Mouse (Mus musculus) left cerebral cortex, postnatal 36 days (tissue): ENCODE data around the gene Fgfr2. TPM values are rescaled to one million over a fixed set of nuclear protein-coding genes. Genes with fewer than 3 reads are reported as not detected.

Experiments used
- DNase-seq, 2 experiments: peaks; one replicate each; pipeline ENCODE4 v3.0.0; 2021 to 2022; ENCODE audit warnings: low spot score in 2 of 2, mixed read lengths in 1 of 2
- intact Hi-C: fragments of 180-260 bp; cut with DNase I; formaldehyde crosslinking; loops from one replicate; pipeline ENCODE4 v1.15.1; 2025
- total RNA-seq, 2 experiments: library from RNA; stranded (reverse); gene quantifications; 2 replicates each; pipeline ENCODE4 v1.2.3; 2021

Gene Fgfr2
- total RNA-seq, 2 experiments from 2014 or later = 41.6 to 46.6 TPM

- no peak for DNase-seq
- intact Hi-C loops = no loop called here
These were observed 2322.5 kb downstream of the Fgfr2 start for GRCm38 (mm10) chr7:130800681-130801080.

- intact Hi-C loops = no loop called here
- no peak for DNase-seq
These were observed 2323.7 kb downstream of the Fgfr2 start for GRCm38 (mm10) chr7:130799418-130799817.

GRCm38 (mm10) chr7:130797524-130797923 is 2325.6 kb downstream of the Fgfr2 start:
- intact Hi-C loops = no loop called here
- no peak for DNase-seq

GRCm38 (mm10) chr7:130796786-130797185 is 2326.4 kb downstream of the Fgfr2 start:
- intact Hi-C loops = no loop called here
- no peak for DNase-seq

GRCm38 (mm10) chr7:130793671-130794070 is 2329.5 kb downstream of the Fgfr2 start:
- intact Hi-C loops = no loop called here
- no peak for DNase-seq

GRCm38 (mm10) chr7:130789456-130789855 is 2333.7 kb downstream of the Fgfr2 start:
- intact Hi-C loops = no loop called here

GRCm38 (mm10) chr7:130788950-130789349 is 2334.2 kb downstream of the Fgfr2 start:
- DNase-seq = no peak
- intact Hi-C loops = no loop called here

More at GRCm38 (mm10) chr7:130789456-130789855, 2333.7 kb downstream of the Fgfr2 start:
- no peak for DNase-seq

- DNase-seq = no peak
- intact Hi-C loops = no loop called here
These were observed 2335.6 kb downstream of the Fgfr2 start for GRCm38 (mm10) chr7:130787537-130787936.

GRCm38 (mm10) chr7:130786708-130787107 is 2336.4 kb downstream of the Fgfr2 start:
- no peak for DNase-seq
- intact Hi-C loops = no loop called here

GRCm38 (mm10) chr7:130785923-130786575 is 2337.1 kb downstream of the Fgfr2 start:
- no peak for DNase-seq
- intact Hi-C loops = no loop called here

- DNase-seq = no peak
- intact Hi-C loops = no loop called here
These were observed 2340.6 kb downstream of the Fgfr2 start for GRCm38 (mm10) chr7:130782501-130783050.

GRCm38 (mm10) chr7:130780866-130781419 is 2342.2 kb downstream of the Fgfr2 start:
- intact Hi-C loops = no loop called here
- no peak for DNase-seq

GRCm38 (mm10) chr7:130773914-130774630 is 2349.1 kb downstream of the Fgfr2 start, which contains the start of gene Btbd16:
Gene Btbd16 (plus strand): TSS chr7:130774069.
- no peak for DNase-seq
- intact Hi-C loops = loop anchor here (5.0 to 10.0 kb wide), 2 partner anchors 53 to 291 kb away; no protein-coding TSS in a partner anchor

GRCm38 (mm10) chr7:130773171-130773830 is 2349.8 kb downstream of the Fgfr2 start:
- DNase-seq = no peak
- intact Hi-C loops = loop anchor here (5.0 to 10.0 kb wide), 2 partner anchors 54 to 292 kb away; no protein-coding TSS in a partner anchor

GRCm38 (mm10) chr7:130770707-130771106 is 2352.4 kb downstream of the Fgfr2 start:
- intact Hi-C loops = loop anchor here (2.0 to 10.0 kb wide), 3 partner anchors 57 to 294 kb away; no protein-coding TSS in a partner anchor

GRCm38 (mm10) chr7:130768151-130768550 is 2355.0 kb downstream of the Fgfr2 start:
- intact Hi-C loops = no loop called here
- no peak for DNase-seq

More at GRCm38 (mm10) chr7:130770707-130771106, 2352.4 kb downstream of the Fgfr2 start:
- peak; percentile 76 to 78 for DNase-seq

- intact Hi-C loops = no loop called here
- peak in 1 of 2 experiments; percentile 22 for DNase-seq
These were observed 2356.6 kb downstream of the Fgfr2 start for GRCm38 (mm10) chr7:130766411-130767170.

GRCm38 (mm10) chr7:130764160-130764559 is 2359.0 kb downstream of the Fgfr2 start:
- intact Hi-C loops = loop anchor here (5.0 kb wide), 1 partner anchor 232 kb away; no protein-coding TSS in a partner anchor
- DNase-seq = no peak
